Mouse (Mus musculus) hindbrain, embryonic 14.5 days (tissue): ENCODE data around the gene Olfr777. TPM values are rescaled to one million over a fixed set of nuclear protein-coding genes. Genes with fewer than 3 reads are reported as not detected.

ENCODE experiments used
- polyA plus RNA-seq: library from polyadenylated mRNA; unstranded; fragments of >200 nt; fragmentation: Nextera tagmentation; extraction: Ambion mirVana; gene quantifications from 2 replicates; pipeline ENCODE4 v1.2.1, GENCODE M21; 2014

The Olfr777 gene
- polyA plus RNA-seq, 1 experiment from 2014 or later: not detected

Other genes with a start within 250 kb of the Olfr777 start
- not detected in 2 replicates for gene Olfr764-ps1, start 231.6 kb downstream of the Olfr777 start, polyA plus RNA-seq
- gene Olfr765, start 221.5 kb downstream of the Olfr777 start, polyA plus RNA-seq: not detected in 2 replicates
- not detected in 2 replicates for gene Olfr766-ps1, start 202.5 kb downstream of the Olfr777 start, polyA plus RNA-seq
- gene Olfr767, start 188.6 kb downstream of the Olfr777 start, polyA plus RNA-seq: not detected in 2 replicates
- gene Olfr768, start 172.1 kb downstream of the Olfr777 start, polyA plus RNA-seq: not detected in 2 replicates
- gene Olfr769, start 153.6 kb downstream of the Olfr777 start, polyA plus RNA-seq: not detected in 2 replicates
- gene Olfr770, start 132.5 kb downstream of the Olfr777 start, polyA plus RNA-seq: not detected in 2 replicates
- not detected in 2 replicates for gene Olfr771, start 106.7 kb downstream of the Olfr777 start, polyA plus RNA-seq
- not detected in 2 replicates for gene Olfr772, start 93.6 kb downstream of the Olfr777 start, polyA plus RNA-seq
- not detected in 2 replicates for gene Olfr773, start 84.1 kb downstream of the Olfr777 start, polyA plus RNA-seq
- gene Olfr774, start 35.3 kb downstream of the Olfr777 start, polyA plus RNA-seq: not detected in 2 replicates
- not detected in 2 replicates for gene Olfr775, start 23.1 kb downstream of the Olfr777 start, polyA plus RNA-seq
- not detected in 2 replicates for gene Olfr776, start 12.4 kb downstream of the Olfr777 start, polyA plus RNA-seq
- not detected in 2 replicates for gene Olfr780, start 46.6 kb upstream of the Olfr777 start, polyA plus RNA-seq
- not detected in 2 replicates for gene Olfr781, start 57.4 kb upstream of the Olfr777 start, polyA plus RNA-seq
- not detected in 2 replicates for gene Olfr782, start 77.4 kb upstream of the Olfr777 start, polyA plus RNA-seq
- gene Olfr784, start 112.6 kb upstream of the Olfr777 start, polyA plus RNA-seq: 0.09 and 0.10 TPM in 2 replicates
- not detected in 2 replicates for gene Olfr785, start 133.9 kb upstream of the Olfr777 start, polyA plus RNA-seq
- gene Olfr786, start 155.8 kb upstream of the Olfr777 start, polyA plus RNA-seq: not detected in 2 replicates
- gene Olfr787, start 190.4 kb upstream of the Olfr777 start, polyA plus RNA-seq: not detected in 2 replicates
- gene Olfr788, start 199.5 kb upstream of the Olfr777 start, polyA plus RNA-seq: not detected in 2 replicates
- gene Olfr789, start 213.3 kb upstream of the Olfr777 start, polyA plus RNA-seq: not detected in 2 replicates
- not detected in 2 replicates for gene Olfr790, start 227.0 kb upstream of the Olfr777 start, polyA plus RNA-seq